In the genomic region with DNA sequence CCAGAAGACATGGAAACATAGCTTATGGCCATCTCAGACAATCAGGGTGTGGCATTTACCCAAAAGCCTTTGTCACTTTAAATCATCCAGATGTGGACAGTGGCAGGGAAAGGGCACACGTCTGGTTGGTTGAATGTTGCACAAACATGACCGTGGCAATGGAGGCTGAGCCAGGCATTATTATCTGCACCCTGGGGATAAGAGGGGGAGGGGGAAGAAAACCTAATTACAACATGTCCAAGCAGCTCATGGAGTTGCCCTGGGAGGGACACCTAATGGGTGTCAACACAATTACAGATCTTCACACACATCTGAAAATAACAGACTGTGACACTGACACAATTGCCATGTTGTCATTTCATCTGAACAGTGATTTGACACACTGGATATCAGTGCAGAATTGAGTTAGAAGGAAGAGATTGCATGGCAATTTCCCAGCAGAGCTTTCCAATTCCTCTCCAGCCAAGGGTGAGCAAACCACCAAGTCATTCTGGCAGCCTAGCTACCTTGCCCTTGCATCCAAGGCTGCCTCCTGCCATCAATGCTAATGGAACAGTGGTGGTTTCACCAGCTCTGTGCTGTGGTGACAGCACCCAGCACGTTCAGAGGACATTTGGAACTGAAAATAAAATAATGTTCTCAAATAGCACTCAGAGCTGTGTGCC, we compare ENCODE assay signal across 14 mouse cellular contexts.
A peak's percentile ranks its signal among the peaks of the same experiment; 100 is the strongest.
DNase-seq lines count a peak whose midpoint lies in the region.
"Had no signal": no experiment of that assay in that cellular context is flagged by ENCODE, and none has a peak within 500 bp of the region (broad histone marks: within the 10 kb centered on the region; RNA-seq: fewer than 3 reads in every experiment).

No protein-coding gene starts in this region.

- peak; percentile 22 for DNase-seq in adrenal gland, postnatal 10 days
- DNase-seq in adrenal gland, postnatal 4 days (ENCODE audit: low spot score in 2 of 2) = no peak
- DNase-seq in cerebellum, postnatal 14 days = peak; percentile 51 to 52
- DNase-seq in cerebellum, adult 9-11 months = no peak
- DNase-seq in Muller cell, postnatal 12 days (ENCODE audit: inconsistent ontology term) = peak; percentile 21
- DNase-seq in retina, embryonic 14.5 days (ENCODE audit: low spot score) = peak; percentile 27
- no peak for DNase-seq in natural killer cell, adult 2 months (ENCODE audit: low spot score in 2 of 2)
- no peak for DNase-seq in frontal cortex, postnatal 25 days (ENCODE audit: low spot score in 2 of 2)
- DNase-seq: cerebellum, adult 11 months; cerebellum, adult 9-10 months; embryo, embryonic 11 days; gastrocnemius, adult 2 months; gastrocnemius, postnatal 25 days; kidney, adult 18-20 months had no signal

Comparison
In these comparisons a context has a peak if more than half of its experiments do, and no peak if none do; other contexts are left out.
1. DNase-seq: peak in adrenal gland, postnatal 10 days (single experiment), cerebellum, postnatal 14 days (2 of 2), Muller cell, postnatal 12 days (single experiment) and retina, embryonic 14.5 days (single experiment); none in adrenal gland, postnatal 4 days (0 of 2), cerebellum, adult 9-11 months (single experiment), natural killer cell, adult 2 months (0 of 2) and frontal cortex, postnatal 25 days (0 of 2).